Mouse (Mus musculus): ENCODE measurements at regions not wholly inside any gene's neighbourhood (a gene's known extent, or its start where the extent isn't known, plus 50 kb on each side); places are given as distances from the start of the nearest gene placed in this dataset.

GRCm38 (mm10) chr14:15603954-15604523 is 165.3 kb upstream of the Lrrc3b start:
- no peak overlapping the region for H3K4me3 ChIP-seq (ENCODE audit: low read length)
- no peak overlapping the region for H3K4me2 ChIP-seq (ENCODE audit: low read depth, low read length)
- no peak overlapping the region for H3K9ac ChIP-seq (replicated peaks; ENCODE audit: low read length)
- no peaks in the 10 kb centered on the region for H3K9me3 ChIP-seq (ENCODE audit: low read length)
- no peak for TF ChIP-seq CTCF (IDR thresholded peaks at IDR 0.05; ENCODE audit: low read depth)
- H3K27me3 ChIP-seq (ENCODE audit: insufficient read depth, low read length) = no peaks in the 10 kb centered on the region
- ATAC-seq (no peak), DNase-seq (ENCODE audit: low spot score) (no peak)
- no peak overlapping the region for H3K27ac ChIP-seq
- H3K36me3 ChIP-seq (ENCODE audit: insufficient read depth, low read length) = no peaks in the 10 kb centered on the region
- H3K4me1 ChIP-seq (ENCODE audit: insufficient read depth, low read length) = no peaks in the 10 kb centered on the region
- 79% methylated on average over 3 of the region's 3 CpGs for WGBS

GRCm38 (mm10) chr14:15610166-15610565 is 171.4 kb upstream of the Lrrc3b start:
- DNase-seq (ENCODE audit: low spot score) = peak; percentile 43
- H3K9me3 ChIP-seq (ENCODE audit: low read length) = no peaks in the 10 kb centered on the region
- no peak overlapping the region for H3K27ac ChIP-seq
- H3K4me3 ChIP-seq (ENCODE audit: low read length) = no peak overlapping the region
- H3K36me3 ChIP-seq (ENCODE audit: insufficient read depth, low read length) = no peaks in the 10 kb centered on the region
- peak; percentile 90 for ATAC-seq
- no peak for TF ChIP-seq CTCF (IDR thresholded peaks at IDR 0.05; ENCODE audit: low read depth)
- 27% methylated on average over 1 of the region's 1 CpGs for WGBS
- H3K4me1 ChIP-seq (ENCODE audit: insufficient read depth, low read length) = no peaks in the 10 kb centered on the region
- no peak overlapping the region for H3K4me2 ChIP-seq (ENCODE audit: low read depth, low read length)
- no peaks in the 10 kb centered on the region for H3K27me3 ChIP-seq (ENCODE audit: insufficient read depth, low read length)
- no peak overlapping the region for H3K9ac ChIP-seq (replicated peaks; ENCODE audit: low read length)

- H3K27ac ChIP-seq = no peak overlapping the region
- no peaks in the 10 kb centered on the region for H3K4me1 ChIP-seq (ENCODE audit: insufficient read depth, low read length)
- no peaks in the 10 kb centered on the region for H3K9me3 ChIP-seq (ENCODE audit: low read length)
- 37% methylated on average over 2 of the region's 2 CpGs for WGBS
- DNase-seq (ENCODE audit: low spot score) (no peak), ATAC-seq (no peak)
- no peak overlapping the region for H3K4me2 ChIP-seq (ENCODE audit: low read depth, low read length)
- no peaks in the 10 kb centered on the region for H3K36me3 ChIP-seq (ENCODE audit: insufficient read depth, low read length)
- TF ChIP-seq CTCF (IDR thresholded peaks at IDR 0.05; ENCODE audit: low read depth) = no peak
- H3K4me3 ChIP-seq (ENCODE audit: low read length) = no peak overlapping the region
- no peak overlapping the region for H3K9ac ChIP-seq (replicated peaks; ENCODE audit: low read length)
- no peaks in the 10 kb centered on the region for H3K27me3 ChIP-seq (ENCODE audit: insufficient read depth, low read length)
These were observed 195.8 kb upstream of the Lrrc3b start for GRCm38 (mm10) chr14:15634581-15634980.

- 82% methylated on average over 2 of the region's 2 CpGs for WGBS
- Histone ChIP-seq H3K4me2 (ENCODE audit: low read depth, low read length) (no peak overlapping the region), H3K27ac (no peak overlapping the region), H3K9me3 (ENCODE audit: low read length) (no peaks in the 10 kb centered on the region), H3K4me1 (ENCODE audit: insufficient read depth, low read length) (no peaks in the 10 kb centered on the region), H3K9ac (replicated peaks; ENCODE audit: low read length) (no peak overlapping the region), H3K27me3 (ENCODE audit: insufficient read depth, low read length) (no peaks in the 10 kb centered on the region), H3K4me3 (ENCODE audit: low read length) (no peak overlapping the region), H3K36me3 (ENCODE audit: insufficient read depth, low read length) (no peaks in the 10 kb centered on the region)
- DNase-seq (ENCODE audit: low spot score) = no peak
- ATAC-seq = no peak
- no peak for TF ChIP-seq CTCF (IDR thresholded peaks at IDR 0.05; ENCODE audit: low read depth)
These were observed 198.9 kb upstream of the Lrrc3b start for GRCm38 (mm10) chr14:15637681-15638080.

GRCm38 (mm10) chr14:15638869-15639268 is 200.1 kb upstream of the Lrrc3b start:
- 82% methylated on average over 1 of the region's 1 CpGs for WGBS
- H3K4me3 ChIP-seq (ENCODE audit: low read length) = no peak overlapping the region
- no peak overlapping the region for H3K27ac ChIP-seq
- no peak for DNase-seq (ENCODE audit: low spot score)
- no peak for ATAC-seq
- H3K9me3 ChIP-seq (ENCODE audit: low read length) = no peaks in the 10 kb centered on the region
- no peak overlapping the region for H3K9ac ChIP-seq (replicated peaks; ENCODE audit: low read length)
- no peak for TF ChIP-seq CTCF (IDR thresholded peaks at IDR 0.05; ENCODE audit: low read depth)
- H3K36me3 ChIP-seq (ENCODE audit: insufficient read depth, low read length) = no peaks in the 10 kb centered on the region
- no peak overlapping the region for H3K4me2 ChIP-seq (ENCODE audit: low read depth, low read length)
- no peaks in the 10 kb centered on the region for H3K27me3 ChIP-seq (ENCODE audit: insufficient read depth, low read length)
- no peaks in the 10 kb centered on the region for H3K4me1 ChIP-seq (ENCODE audit: insufficient read depth, low read length)

- no peak for ATAC-seq
- TF ChIP-seq CTCF (IDR thresholded peaks at IDR 0.05; ENCODE audit: low read depth) = no peak
- H3K27ac ChIP-seq = no peak overlapping the region
- H3K4me2 ChIP-seq (ENCODE audit: low read depth, low read length) = no peak overlapping the region
- H3K36me3 ChIP-seq (ENCODE audit: insufficient read depth, low read length) = no peaks in the 10 kb centered on the region
- no peaks in the 10 kb centered on the region for H3K4me1 ChIP-seq (ENCODE audit: insufficient read depth, low read length)
- H3K4me3 ChIP-seq (ENCODE audit: low read length) = no peak overlapping the region
- no peaks in the 10 kb centered on the region for H3K27me3 ChIP-seq (ENCODE audit: insufficient read depth, low read length)
- no peaks in the 10 kb centered on the region for H3K9me3 ChIP-seq (ENCODE audit: low read length)
- DNase-seq (ENCODE audit: low spot score) = no peak
- H3K9ac ChIP-seq (replicated peaks; ENCODE audit: low read length) = no peak overlapping the region
- WGBS = 43% methylated on average over 2 of the region's 2 CpGs
These were observed 222.1 kb upstream of the Lrrc3b start for GRCm38 (mm10) chr14:15660886-15661285.

GRCm38 (mm10) chr14:15672292-15672691 is 233.5 kb upstream of the Lrrc3b start:
- H3K9me3 ChIP-seq (ENCODE audit: low read length) = no peaks in the 10 kb centered on the region
- ATAC-seq (no peak), DNase-seq (ENCODE audit: low spot score) (no peak)
- no peak overlapping the region for H3K4me3 ChIP-seq (ENCODE audit: low read length)
- no peak overlapping the region for H3K27ac ChIP-seq
- no peaks in the 10 kb centered on the region for H3K36me3 ChIP-seq (ENCODE audit: insufficient read depth, low read length)
- no peaks in the 10 kb centered on the region for H3K27me3 ChIP-seq (ENCODE audit: insufficient read depth, low read length)
- no peaks in the 10 kb centered on the region for H3K4me1 ChIP-seq (ENCODE audit: insufficient read depth, low read length)
- TF ChIP-seq CTCF (IDR thresholded peaks at IDR 0.05; ENCODE audit: low read depth) = no peak
- no peak overlapping the region for H3K9ac ChIP-seq (replicated peaks; ENCODE audit: low read length)
- H3K4me2 ChIP-seq (ENCODE audit: low read depth, low read length) = no peak overlapping the region
